Mouse (Mus musculus): ENCODE results near the gene Cdc42bpg.
A peak's percentile ranks its signal among the peaks of the same experiment; 100 is the strongest.
"Not testable (repeated sequence)": the region's sequence is repeated elsewhere in the genome, so short reads cannot be mapped to it uniquely, and the experiment has no call there.

Cdc42bpg gene

GRCm38 (mm10) chr19:6299450-6300267, 6.6 kb upstream of the Cdc42bpg start:
- DNase-seq = no peak

DNA sequence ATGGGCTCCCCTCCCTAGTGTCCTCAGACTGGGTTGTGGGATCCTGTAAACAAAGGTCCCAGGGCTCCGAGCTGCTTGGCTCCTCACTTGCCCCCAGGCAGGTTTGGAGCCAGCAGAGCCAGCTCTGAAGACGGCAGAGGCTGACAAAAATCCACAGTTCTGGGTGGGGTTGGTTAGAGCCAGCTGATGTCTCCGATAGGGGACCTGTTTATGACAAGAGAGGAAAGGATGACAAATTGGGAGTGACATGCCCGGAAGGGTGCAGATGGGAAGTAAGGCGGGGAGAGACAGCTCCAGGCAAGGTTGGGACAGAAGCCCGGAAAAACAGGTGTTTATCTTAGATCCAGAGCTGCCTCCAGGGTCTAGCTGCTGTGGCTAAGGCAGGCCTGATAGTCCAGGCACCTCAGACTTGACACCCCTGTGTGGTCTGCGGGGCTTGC, 5.8 kb upstream of the Cdc42bpg start:
- DNase-seq = peak in 1 of 2 experiments; percentile 58

DNA sequence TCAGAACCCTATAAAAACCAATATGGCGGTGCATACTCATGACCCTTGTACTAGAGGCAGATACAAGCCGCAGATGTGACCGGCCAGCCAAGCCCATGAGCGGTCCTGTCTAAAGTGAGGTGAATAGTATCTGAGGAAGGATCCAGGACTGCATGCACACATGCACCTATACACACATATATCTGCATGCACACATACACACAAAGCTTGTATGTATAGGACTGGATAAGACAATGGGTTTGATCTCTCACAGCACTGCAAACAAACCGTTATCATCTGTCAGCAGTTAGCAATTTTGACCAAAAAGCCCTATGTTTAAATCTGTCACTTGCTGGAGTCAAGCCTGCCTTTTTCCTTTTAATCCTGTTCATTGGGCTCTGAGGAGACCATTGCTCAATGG, 4.1 kb upstream of the Cdc42bpg start:
- no peak for DNase-seq

GRCm38 (mm10) chr19:6302522-6302921, 3.7 kb upstream of the Cdc42bpg start:
- no peak for DNase-seq

DNA sequence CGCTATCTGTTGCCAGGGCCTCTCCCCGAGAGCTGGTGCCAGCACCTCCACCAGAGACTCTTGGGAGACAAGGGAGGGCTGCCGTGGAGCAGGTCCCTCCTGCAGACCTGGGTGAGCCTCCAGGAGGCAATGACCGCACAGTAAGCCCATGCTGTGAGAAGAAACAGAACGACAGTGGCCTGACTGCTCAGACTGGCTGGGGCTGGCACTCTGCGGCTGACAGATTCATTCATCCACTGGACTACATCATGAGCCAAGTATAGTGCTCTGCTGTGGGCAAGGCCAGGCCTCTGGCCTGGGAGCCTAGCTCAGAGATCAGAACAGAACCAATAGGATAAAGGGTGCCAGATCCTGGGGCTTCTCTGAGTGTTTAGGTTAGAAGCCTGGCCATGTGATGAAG, 2.4 kb upstream of the Cdc42bpg start:
- no peak for DNase-seq

- peak; percentile 90 to 92 for DNase-seq
Observed at GRCm38 (mm10) chr19:6304787-6305516, 1.3 kb upstream of the Cdc42bpg start.

DNA sequence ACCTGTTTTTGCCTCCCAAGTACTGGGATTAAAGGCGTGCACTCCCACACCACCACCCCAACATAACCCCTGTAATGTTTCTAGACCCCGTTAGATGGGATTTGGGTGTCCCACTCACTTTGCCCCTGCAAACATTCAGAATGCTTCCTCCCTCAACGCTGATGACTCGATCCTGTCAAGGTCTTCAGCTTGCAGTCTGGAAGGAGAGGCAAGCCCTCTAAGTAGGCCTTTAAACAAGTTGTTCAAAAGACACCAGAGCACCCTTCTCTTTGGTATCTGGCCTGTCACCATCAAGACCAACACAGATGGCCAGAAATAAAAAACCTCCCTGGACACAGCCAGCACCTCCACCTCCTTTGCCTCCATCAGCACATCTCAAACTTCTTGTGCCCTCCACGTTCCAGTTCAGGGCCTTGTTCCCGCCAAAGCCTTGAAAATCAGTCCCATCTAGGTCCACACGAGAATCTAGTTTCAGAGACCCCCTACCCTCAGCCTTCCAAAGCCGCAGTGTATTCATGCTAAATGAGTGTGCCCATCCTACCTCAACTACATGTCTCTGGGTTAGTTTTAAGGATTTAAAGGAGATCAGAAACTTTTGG, 640 bp upstream of the Cdc42bpg start:
- no peak for DNase-seq

GRCm38 (mm10) chr19:6306586-6306985, 330 bp downstream of the Cdc42bpg start:
- DNase-seq = peak; percentile 79 to 81

DNA sequence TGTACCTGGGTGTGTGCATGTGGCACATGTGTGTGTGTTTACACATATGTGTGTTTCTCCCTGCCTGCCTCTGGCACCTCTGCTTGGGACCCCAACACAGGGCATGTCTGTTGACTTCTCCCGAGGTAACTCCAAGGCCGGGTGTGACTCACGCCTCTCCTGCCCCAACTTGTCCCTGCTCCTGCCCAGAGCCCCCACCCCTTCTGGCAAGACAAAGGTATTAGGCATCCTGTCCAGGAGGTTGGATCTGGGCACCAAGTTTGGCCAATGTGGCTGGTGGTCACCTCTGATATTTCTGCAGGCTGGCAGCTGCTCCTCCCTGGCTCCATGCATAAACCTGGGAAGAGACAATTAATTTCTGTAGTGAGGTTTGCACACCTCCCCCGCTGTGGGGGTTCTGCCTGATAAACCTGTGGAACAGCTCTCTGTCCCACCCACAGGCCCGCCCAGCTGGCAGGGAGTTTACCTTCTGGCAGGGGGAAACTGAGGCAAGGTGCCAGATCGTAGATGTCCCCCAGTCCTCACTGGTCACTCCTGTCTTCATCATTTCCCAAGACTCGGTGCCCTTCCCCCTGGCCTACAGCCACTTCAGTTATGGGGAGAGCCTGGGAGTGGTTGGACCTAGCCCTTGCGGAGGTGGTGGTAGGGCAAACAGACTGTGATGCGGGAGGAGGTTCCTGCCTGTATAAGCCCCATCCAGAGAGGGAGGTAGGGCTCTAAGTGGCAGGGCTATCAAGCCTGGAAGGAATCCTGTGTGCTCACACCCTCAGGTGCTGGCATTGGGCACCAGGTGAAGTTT, 1.7 kb downstream of the Cdc42bpg start:
- no peak for DNase-seq

DNA sequence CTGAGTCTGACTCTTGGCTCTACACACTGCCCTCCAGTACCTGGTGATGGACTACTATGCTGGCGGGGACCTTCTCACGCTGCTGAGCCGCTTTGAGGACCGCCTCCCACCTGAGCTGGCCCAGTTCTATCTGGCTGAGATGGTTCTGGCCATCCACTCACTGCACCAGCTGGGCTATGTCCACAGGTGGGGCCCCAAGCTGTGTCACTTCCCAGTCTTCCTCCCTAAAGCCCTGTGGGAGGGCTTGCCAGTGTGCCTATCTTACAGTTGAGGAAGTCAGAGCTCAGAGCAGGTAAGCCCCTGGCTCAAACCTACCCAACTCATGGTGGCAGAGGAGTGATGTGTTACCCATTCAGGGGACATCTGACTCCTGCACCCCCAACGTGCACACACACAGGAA, 3.9 kb downstream of the Cdc42bpg start:
- DNase-seq = no peak

DNA sequence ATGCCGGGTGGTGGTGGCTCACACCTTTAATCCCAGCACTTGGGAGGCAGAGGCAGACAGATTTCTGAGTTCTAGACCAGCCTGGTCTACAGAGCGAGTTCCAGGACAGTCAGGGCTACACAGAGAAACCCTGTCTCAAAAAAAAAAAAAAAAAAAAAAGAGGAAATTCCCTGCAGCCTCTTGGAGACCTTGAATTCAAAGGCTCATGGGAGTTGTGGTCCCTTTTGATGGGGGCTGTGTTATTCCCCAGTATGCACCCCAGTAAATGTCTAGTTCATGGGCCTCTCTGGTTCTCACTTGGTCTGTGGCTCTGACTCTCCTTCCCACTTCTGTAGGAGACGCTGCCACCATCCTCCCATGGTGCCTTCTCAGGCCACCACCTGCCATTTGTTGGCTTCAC, 5.5 kb downstream of the Cdc42bpg start:
- not testable (repeated sequence) for DNase-seq

DNA sequence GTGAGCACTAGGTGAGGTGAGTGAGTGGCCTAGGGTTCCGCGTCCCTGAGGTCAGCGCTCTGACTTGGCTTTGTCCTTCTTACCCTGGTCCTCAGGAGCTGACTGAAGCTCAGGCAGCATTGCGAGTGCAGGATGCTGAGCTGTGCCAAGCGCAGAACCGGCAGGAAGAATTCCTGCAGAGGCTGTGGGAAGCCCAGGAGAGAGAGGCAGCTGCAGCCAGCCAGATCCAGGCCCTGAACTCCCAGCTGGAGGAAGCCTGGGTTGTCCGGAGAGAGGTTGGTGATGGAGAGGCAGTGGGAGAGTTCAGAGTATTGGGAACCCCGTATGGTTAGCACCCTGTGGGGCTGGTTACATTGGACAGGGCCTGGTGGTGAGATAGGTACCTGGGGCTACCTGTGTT, 7.5 kb downstream of the Cdc42bpg start:
- DNase-seq = no peak

DNA sequence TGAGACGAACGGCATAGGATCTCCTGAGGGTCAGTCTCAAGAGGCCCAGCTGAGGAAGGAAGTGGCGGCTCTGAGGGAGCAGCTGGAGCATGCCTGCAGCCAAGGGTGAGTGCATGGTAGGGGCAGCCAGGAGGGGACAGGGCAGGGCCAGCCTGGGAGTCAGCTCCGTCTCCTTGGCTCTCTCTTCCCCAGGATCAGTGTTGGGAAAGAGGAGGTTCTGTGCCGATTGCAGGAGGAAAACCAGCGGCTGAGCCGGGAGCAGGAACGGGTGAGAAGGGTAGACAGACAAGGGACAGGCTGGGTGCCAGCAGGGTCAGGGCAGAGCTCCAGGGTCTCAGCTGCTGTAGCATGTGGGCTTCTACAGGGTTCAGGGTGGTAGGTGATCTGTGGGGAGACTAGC, 8.3 kb downstream of the Cdc42bpg start:
- no peak for DNase-seq

DNA sequence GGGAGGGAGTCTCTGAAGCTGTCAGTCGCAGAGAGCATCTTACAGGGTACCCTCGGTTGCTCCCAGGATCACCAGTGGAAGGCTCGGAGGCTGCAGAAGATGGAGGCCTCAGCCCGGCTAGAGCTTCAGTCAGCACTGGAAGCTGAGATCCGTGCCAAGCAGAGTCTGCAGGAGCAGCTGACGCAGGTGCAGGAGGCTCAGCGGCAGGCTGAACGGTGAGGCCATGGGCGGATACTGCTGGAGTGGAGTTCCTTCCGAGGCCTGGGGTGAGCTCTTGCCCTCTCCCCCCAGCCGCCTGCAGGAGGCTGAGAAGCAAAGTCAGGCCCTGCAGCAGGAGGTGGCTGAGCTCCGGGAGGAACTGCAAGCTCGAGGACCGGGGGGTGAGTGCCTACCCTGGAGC, 9.3 kb downstream of the Cdc42bpg start:
- no peak for DNase-seq

DNA sequence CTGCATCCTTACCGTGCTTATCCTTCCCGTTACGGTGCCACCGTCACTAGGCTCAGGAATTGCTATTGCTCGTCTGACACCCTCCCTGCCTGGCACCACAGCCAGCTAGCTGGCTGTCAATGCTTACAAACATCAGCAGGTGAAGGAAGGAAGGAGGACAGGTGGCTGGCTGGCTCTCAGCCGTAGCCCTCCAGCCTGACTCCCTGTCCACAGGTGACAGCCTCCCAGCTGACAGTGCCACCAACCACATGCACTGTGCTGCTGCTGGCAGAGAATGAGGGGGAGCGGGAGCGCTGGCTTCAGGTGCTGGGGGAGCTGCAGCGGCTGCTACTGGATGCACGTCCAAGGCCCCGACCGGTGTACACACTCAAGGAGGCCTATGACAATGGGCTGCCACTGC, 11.9 kb downstream of the Cdc42bpg start:
- DNase-seq = no peak

- no peak for DNase-seq
Observed at GRCm38 (mm10) chr19:6321358-6321757, 15.1 kb downstream of the Cdc42bpg start.

DNA sequence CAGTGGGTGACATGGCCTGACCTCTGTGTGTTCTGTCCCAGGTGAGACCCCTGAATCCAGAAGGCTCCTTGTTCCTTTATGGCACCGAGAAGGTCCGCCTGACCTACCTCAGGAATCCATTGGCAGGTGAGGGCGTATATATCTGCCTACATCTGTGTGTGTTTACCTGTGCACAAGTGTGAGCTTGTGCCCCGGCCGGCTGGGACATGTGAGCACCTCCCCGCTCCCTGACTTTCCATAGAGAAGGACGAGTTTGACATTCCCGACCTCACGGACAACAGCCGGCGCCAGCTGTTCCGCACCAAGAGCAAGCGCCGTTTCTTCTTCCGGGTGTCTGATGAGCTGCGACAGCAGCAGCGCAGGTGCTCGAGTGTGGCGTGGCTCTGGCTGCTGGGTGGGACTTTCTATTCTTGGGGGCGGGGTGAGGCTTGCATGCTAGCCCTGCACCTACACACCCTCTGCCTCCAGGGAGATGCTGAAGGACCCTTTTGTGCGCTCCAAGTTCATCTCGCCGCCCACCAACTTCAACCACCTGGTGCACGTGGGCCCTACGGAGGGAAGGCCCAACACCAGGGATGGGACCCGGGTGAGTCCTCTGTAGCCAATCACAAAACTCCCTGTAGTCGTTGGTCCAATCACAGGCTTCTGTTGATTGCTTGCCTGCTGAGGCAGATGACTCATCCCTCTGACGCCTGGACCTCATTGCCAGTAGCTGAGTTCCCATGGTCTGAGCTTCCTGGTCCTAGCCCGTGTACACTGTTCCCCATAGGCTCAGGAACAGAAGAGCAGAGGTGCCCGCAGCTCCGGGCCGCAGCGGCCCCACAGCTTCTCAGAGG, 15.7 kb downstream of the Cdc42bpg start:
- DNase-seq = no peak

DNA sequence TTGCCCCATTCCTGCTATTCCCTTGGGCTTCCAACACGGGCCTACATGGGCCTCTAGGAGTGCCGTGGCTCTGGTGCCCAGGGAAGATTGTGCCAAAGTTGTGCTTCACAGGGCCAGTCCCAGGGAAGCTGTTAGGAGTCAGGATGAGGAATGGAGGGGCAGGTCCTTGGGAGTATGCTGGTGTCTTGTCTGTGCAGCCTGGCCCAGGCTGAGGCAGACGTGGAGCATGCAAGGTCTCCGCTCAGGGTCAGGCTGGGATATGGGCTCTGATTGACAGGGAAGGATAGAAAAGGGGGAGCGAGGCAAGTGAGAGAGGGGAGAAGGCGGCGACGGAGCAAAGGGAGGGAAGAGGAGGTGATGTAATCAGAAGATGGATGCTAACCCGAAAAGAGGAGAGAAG, 18.5 kb downstream of the Cdc42bpg start:
- no peak for DNase-seq

DNA sequence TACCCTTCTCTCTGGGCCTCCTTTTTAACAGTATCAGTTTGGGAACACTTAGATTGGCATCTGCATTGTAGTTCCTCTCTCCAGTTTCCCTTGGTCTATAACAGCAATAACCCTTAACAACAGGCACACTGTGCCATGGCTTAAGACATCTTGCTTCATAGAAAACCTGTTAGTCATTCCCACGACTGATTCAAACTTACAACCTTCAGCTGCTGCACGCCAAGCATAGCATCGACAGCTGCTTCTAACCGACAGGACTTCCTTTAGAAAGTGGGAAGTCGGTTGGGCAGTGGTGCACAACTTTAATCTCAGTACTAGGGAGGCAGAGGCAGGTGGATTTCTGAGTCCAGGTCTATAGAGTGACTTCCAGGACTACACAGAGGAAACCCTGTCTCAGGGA, 24.9 kb downstream of the Cdc42bpg start:
- DNase-seq = no peak

DNA sequence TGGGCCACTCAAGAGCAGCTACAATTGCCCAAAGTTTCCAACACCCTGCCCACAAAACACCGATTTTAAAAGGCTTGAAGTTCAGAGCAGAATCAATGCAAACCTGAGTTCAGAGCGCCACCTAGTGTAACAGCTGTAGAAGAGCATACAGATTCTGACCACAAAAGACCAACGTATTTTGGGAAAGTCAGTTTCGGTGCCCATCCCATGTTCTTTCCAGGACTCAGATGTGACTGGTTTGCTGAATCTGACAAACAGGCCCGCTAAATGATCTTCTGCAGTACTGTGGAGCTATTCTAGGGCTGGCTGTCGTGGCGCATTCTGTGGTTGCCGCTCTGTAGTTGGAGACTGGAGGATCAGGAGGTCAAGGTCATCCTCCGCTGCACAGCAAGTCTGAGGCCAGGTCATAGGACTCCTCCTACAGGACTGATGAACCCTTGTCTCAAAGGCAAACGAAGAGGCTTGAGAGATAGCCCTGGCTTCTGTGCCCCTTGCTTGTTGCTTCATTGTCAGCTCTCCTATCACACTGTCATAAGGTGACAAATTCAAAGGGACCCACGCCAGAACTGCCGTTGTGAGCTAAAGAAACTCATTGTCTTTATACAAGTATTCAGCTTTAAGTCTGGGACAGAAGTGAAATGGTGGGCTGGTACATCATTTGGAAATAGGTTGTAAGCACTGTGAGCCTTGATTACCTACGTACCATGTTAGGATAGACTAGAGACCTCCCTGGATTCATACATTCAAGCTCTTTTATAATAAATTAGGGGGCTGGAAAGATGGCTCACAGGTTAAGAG, 25.7 kb downstream of the Cdc42bpg start:
- peak in 1 of 2 experiments; percentile 45 for DNase-seq

Data from kidney, adult 8-10 months (tissue).